Mouse (Mus musculus) heart, postnatal 0 days (tissue): ENCODE results near the gene Kif13a.

Experiments
- CTCF ChIP-seq: IDR thresholded peaks from 2 replicates; pipeline ENCODE4 v1.5.1; 2016; ENCODE audit warnings: antibody characterized with exemption, control low read depth, low read depth
- EP300 ChIP-seq: IDR thresholded peaks from 2 replicates; pipeline ENCODE4 v1.6.1; 2016; ENCODE audit warnings: antibody characterized with exemption, low read depth

DNA sequence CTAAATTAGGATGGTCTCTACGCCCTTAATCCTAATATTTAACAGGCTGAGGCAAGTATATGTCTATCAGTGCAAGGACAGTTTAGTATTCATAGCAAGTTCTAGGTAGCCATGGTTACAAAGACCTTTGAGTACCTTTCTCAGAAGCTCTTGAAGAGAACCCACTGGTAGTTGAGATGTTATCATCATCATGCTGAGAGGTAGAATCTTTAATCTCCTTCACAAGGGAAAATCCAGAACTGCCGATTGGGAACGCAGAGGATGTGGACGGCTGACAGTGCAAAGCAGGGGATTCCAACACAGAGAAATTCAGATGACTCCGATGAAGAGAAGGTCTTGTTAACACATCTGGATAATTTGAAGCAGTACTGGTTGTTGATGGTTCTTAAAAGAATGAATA is 216.2 kb downstream of the Kif13a start:
- TF ChIP-seq CTCF (no peak), EP300 (no peak)
